Mouse (Mus musculus): ENCODE measurements at regions not wholly inside any gene's neighbourhood (a gene's known extent, or its start where the extent isn't known, plus 50 kb on each side); places are given as distances from the start of the nearest gene placed in this dataset.

DNA sequence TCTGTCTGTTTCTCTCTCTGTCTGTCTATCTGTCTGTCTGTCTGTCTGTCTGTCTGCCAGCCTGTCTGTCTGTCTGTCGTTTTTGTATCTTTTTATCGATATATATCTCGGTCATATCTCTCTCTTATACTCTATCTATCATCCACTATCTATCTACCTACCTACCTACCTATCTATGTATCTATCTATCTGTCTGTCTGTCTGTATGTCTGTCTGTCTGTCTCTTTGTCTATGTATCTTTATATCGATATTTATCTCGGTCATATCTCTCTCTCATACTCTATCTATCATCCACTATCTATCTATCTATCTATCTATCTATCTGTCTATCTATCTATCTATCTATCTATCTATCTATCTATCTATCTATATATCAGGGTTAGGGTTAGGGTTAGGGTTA lies 533.9 kb downstream of the Zfy1 start:
- Histone ChIP-seq H3K9ac (ENCODE audit: low read length) (no peak overlapping the region), H3K27ac (ENCODE audit: low read depth, low read length) (no peak overlapping the region), H3K9me3 (ENCODE audit: control insufficient read depth, low read length) (peaks cover 2% of the 10 kb centered on the region; the same call in 1 of the 2 replicates), H3K4me3 (ENCODE audit: low read depth, low read length) (no peak overlapping the region), H3K4me1 (replicated peaks; ENCODE audit: control insufficient read depth, insufficient read depth, low read length) (no peaks in the 10 kb centered on the region), H3K36me3 (ENCODE audit: control insufficient read depth, insufficient read depth, low read length) (no peaks in the 10 kb centered on the region), H3K27me3 (ENCODE audit: control insufficient read depth, insufficient read depth, low read length) (no peaks in the 10 kb centered on the region), H3K4me2 (ENCODE audit: low read depth, low read length, severe bottlenecking) (no peak overlapping the region)
- 88% methylated on average over 2 of the region's 5 CpGs for WGBS
- DNase-seq (ENCODE audit: low spot score), result no peak
- ATAC-seq (replicated peaks; ENCODE audit: low FRiP score), result 0 out of 2 replicates have a peak, but pooled peaks have one; percentile 30

Data from forebrain, embryonic 11.5 days (tissue).